Mouse (Mus musculus): ENCODE measurements around the gene Smoc1.

GRCm38 (mm10) chr12:80995326-80995725 lies 31.3 kb upstream of the Smoc1 start:
- TF ChIP-seq CTCF (IDR thresholded peaks at IDR 0.05; ENCODE audit: control insufficient read depth, insufficient read depth, insufficient replicate concordance, low read depth, low read length) (no peak), POLR2A (IDR thresholded peaks at IDR 0.05; ENCODE audit: control insufficient read depth, low read depth, low read length) (no peak)

All from testis, adult 2 months (tissue).